Mouse (Mus musculus) MEL (cell line): ENCODE results near the gene Cab39l.
A peak's percentile ranks its signal among the peaks of the same experiment; 100 is the strongest.

Source experiments
- POLR2A ChIP-seq, 2 experiments: IDR thresholded peaks; 2 replicates each; pipeline ENCODE4 v1.6.1; 2011 to 2012; ENCODE audit warnings: low read length in 2 of 2, mild to moderate bottlenecking in 2 of 2, control low read depth in 1 of 2, improper control_type of control experiment in 1 of 2, low read depth in 1 of 2, moderate library complexity in 1 of 2; ENCODE audit not compliant: control insufficient read depth in 1 of 2, insufficient read depth in 1 of 2, poor library complexity in 1 of 2
- TBP ChIP-seq: IDR thresholded peaks from 2 replicates; pipeline ENCODE4 v1.8.0; 2011; ENCODE audit warnings: low read depth, low read length, improper control_type of control experiment
- UBTF ChIP-seq: IDR thresholded peaks from 2 replicates; pipeline ENCODE4 v1.6.1; 2012; ENCODE audit warnings: low read depth, mild to moderate bottlenecking, inconsistent platforms, low read length, improper control_type of control experiment, moderate library complexity, borderline replicate concordance; ENCODE audit not compliant: insufficient read depth
- ZC3H11A ChIP-seq: IDR thresholded peaks from 2 replicates; pipeline ENCODE4 v1.6.1; 2012; ENCODE audit warnings: low read depth, mild to moderate bottlenecking, inconsistent platforms, low read length, improper control_type of control experiment

DNA sequence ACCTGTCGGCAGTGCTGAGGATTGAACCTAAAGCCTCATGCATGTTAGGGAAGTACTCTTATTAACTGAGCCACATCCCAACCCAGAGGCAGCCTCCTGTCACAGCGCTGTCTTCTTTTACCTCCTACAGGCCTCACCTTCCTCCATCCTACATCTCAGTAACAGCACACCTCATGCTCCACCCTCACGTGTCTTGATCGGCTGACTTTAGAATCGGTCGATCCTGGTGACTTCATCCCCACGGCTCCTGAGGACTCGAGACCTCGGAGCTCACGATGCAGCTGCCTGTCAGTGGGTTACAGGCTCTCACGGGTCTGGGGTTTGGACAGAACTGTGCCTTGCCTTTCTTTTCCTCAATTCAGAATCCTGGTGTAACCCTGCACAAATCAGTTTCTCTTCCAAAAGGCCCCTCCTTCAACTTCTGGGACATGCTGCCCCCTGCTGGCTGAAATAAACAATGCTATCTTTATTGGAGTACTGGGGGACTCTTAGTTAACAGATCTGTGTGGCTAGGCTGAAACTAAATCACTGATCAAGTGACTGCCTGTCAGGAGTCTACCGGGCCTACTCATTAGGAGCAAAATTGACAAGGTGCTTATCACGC, 115.3 kb downstream of the Cab39l start:
- TF ChIP-seq ZC3H11A (peak; percentile 89), UBTF (no peak), POLR2A (IDR thresholded peaks at IDR 0.05; ENCODE audit: control insufficient read depth in 1 of 2, insufficient read depth in 1 of 2, low read depth in 1 of 2, low read length in 2 of 2, poor library complexity in 1 of 2) (no peak), TBP (no peak)
